Mouse (Mus musculus): Measurements from ENCODE around the gene Ints1. TPM values are rescaled to one million over a fixed set of nuclear protein-coding genes. Genes with fewer than 3 reads are reported as not detected.
A peak's percentile ranks its signal among the peaks of the same experiment; 100 is the strongest.

Gene Ints1
- polyA plus RNA-seq, 1 experiment from 2014 or later = 23.7 TPM

- Histone ChIP-seq H3K27ac (replicated peaks) (no peak overlapping the region), H3K4me2 (replicated peaks) (no peak overlapping the region), H3K9ac (no peak overlapping the region), H3K9me3 (replicated peaks) (no peaks in the 10 kb centered on the region), H3K4me3 (replicated peaks) (no peak overlapping the region), H3K36me3 (peaks cover 15% of the 10 kb centered on the region), H3K4me1 (peaks cover 51% of the 10 kb centered on the region), H3K27me3 (no peaks in the 10 kb centered on the region)
- ATAC-seq (ENCODE audit: insufficient number of reproducible peaks, low FRiP score, low TSS enrichment, low read depth) = no peak
- 85% methylated on average over 9 of the region's 9 CpGs for WGBS
These were observed 23.6 kb upstream of the Ints1 start for GRCm38 (mm10) chr5:139799041-139799440.

GRCm38 (mm10) chr5:139798168-139798900 lies 22.9 kb upstream of the Ints1 start:
- H3K9ac ChIP-seq = no peak overlapping the region

GRCm38 (mm10) chr5:139797473-139798167 lies 22.1 kb upstream of the Ints1 start:
- 0 out of 2 replicates have a peak, but pooled peaks have one; percentile 2 for ATAC-seq (ENCODE audit: insufficient number of reproducible peaks, low FRiP score, low TSS enrichment, low read depth)
- Histone ChIP-seq H3K4me1 (peaks cover 53% of the 10 kb centered on the region), H3K9ac (no peak overlapping the region), H3K4me3 (replicated peaks) (no peak overlapping the region), H3K27ac (replicated peaks) (peak overlapping the region; percentile 48), H3K4me2 (replicated peaks) (peak overlapping the region; percentile 41), H3K27me3 (no peaks in the 10 kb centered on the region), H3K9me3 (replicated peaks) (no peaks in the 10 kb centered on the region), H3K36me3 (peaks cover 15% of the 10 kb centered on the region)
- 43% methylated on average over 11 of the region's 11 CpGs for WGBS

More at GRCm38 (mm10) chr5:139798168-139798900, 22.9 kb upstream of the Ints1 start:
- Histone ChIP-seq H3K4me3 (replicated peaks) (no peak overlapping the region), H3K27me3 (no peaks in the 10 kb centered on the region), H3K27ac (replicated peaks) (0 out of 2 replicates have a peak overlapping the region, but pooled peaks have one; percentile 28), H3K36me3 (peaks cover 15% of the 10 kb centered on the region), H3K4me2 (replicated peaks) (peak overlapping the region; percentile 12; the same call in 1 of the 2 replicates), H3K4me1 (peaks cover 49% of the 10 kb centered on the region), H3K9me3 (replicated peaks) (no peaks in the 10 kb centered on the region)
- 56% methylated on average over 12 of the region's 12 CpGs for WGBS
- no peak for ATAC-seq (ENCODE audit: insufficient number of reproducible peaks, low FRiP score, low TSS enrichment, low read depth)

- peak; percentile 77 for ATAC-seq (ENCODE audit: insufficient number of reproducible peaks, low FRiP score, low TSS enrichment, low read depth)
- Histone ChIP-seq H3K9ac (no peak overlapping the region), H3K27me3 (no peaks in the 10 kb centered on the region), H3K36me3 (peaks cover 15% of the 10 kb centered on the region), H3K4me2 (replicated peaks) (peak overlapping the region; percentile 41), H3K4me3 (replicated peaks) (no peak overlapping the region), H3K9me3 (replicated peaks) (no peaks in the 10 kb centered on the region), H3K27ac (replicated peaks) (peak overlapping the region; percentile 63), H3K4me1 (peaks cover 60% of the 10 kb centered on the region)
- 9% methylated on average over 13 of the region's 13 CpGs for WGBS
These were observed 21.4 kb upstream of the Ints1 start for GRCm38 (mm10) chr5:139796900-139797299.

GRCm38 (mm10) chr5:139796001-139796620 lies 20.6 kb upstream of the Ints1 start:
- no peak overlapping the region for H3K9ac ChIP-seq
- H3K4me3 ChIP-seq (replicated peaks) = no peak overlapping the region
- peaks cover 64% of the 10 kb centered on the region for H3K4me1 ChIP-seq
- peak overlapping the region; percentile 63; the same call in 1 of the 2 replicates for H3K27ac ChIP-seq (replicated peaks)
- H3K27me3 ChIP-seq = no peaks in the 10 kb centered on the region
- WGBS = 72% methylated on average over 9 of the region's 9 CpGs
- no peaks in the 10 kb centered on the region for H3K9me3 ChIP-seq (replicated peaks)
- ATAC-seq (ENCODE audit: insufficient number of reproducible peaks, low FRiP score, low TSS enrichment, low read depth) = no peak
- H3K4me2 ChIP-seq (replicated peaks) = 0 out of 2 replicates have a peak overlapping the region, but pooled peaks have one; percentile 41
- H3K36me3 ChIP-seq = peaks cover 14% of the 10 kb centered on the region

GRCm38 (mm10) chr5:139794938-139795337 lies 19.5 kb upstream of the Ints1 start:
- peaks cover 68% of the 10 kb centered on the region for H3K4me1 ChIP-seq
- H3K27me3 ChIP-seq = no peaks in the 10 kb centered on the region
- no peak overlapping the region for H3K4me3 ChIP-seq (replicated peaks)
- no peak overlapping the region for H3K27ac ChIP-seq (replicated peaks)
- 51% methylated on average over 10 of the region's 10 CpGs for WGBS
- H3K9ac ChIP-seq = no peak overlapping the region
- no peak overlapping the region for H3K4me2 ChIP-seq (replicated peaks)
- H3K36me3 ChIP-seq = peaks cover 2% of the 10 kb centered on the region
- no peak for ATAC-seq (ENCODE audit: insufficient number of reproducible peaks, low FRiP score, low TSS enrichment, low read depth)
- H3K9me3 ChIP-seq (replicated peaks) = no peaks in the 10 kb centered on the region

GRCm38 (mm10) chr5:139794137-139794536 lies 18.7 kb upstream of the Ints1 start:
- Histone ChIP-seq H3K27me3 (no peaks in the 10 kb centered on the region), H3K9me3 (replicated peaks) (no peaks in the 10 kb centered on the region), H3K4me1 (peaks cover 68% of the 10 kb centered on the region), H3K4me2 (replicated peaks) (no peak overlapping the region), H3K36me3 (no peaks in the 10 kb centered on the region), H3K27ac (replicated peaks) (no peak overlapping the region), H3K9ac (no peak overlapping the region), H3K4me3 (replicated peaks) (no peak overlapping the region)
- ATAC-seq (ENCODE audit: insufficient number of reproducible peaks, low FRiP score, low TSS enrichment, low read depth) = no peak
- WGBS = 83% methylated on average over 5 of the region's 5 CpGs

- Histone ChIP-seq H3K4me3 (replicated peaks) (no peak overlapping the region; the same call in 1 of the 2 replicates), H3K4me2 (replicated peaks) (peak overlapping the region; percentile 98), H3K4me1 (peaks cover 67% of the 10 kb centered on the region), H3K9me3 (replicated peaks) (no peaks in the 10 kb centered on the region), H3K27me3 (no peaks in the 10 kb centered on the region), H3K36me3 (no peaks in the 10 kb centered on the region), H3K27ac (replicated peaks) (0 out of 2 replicates have a peak overlapping the region, but pooled peaks have one; percentile 65), H3K9ac (no peak overlapping the region)
- no peak for ATAC-seq (ENCODE audit: insufficient number of reproducible peaks, low FRiP score, low TSS enrichment, low read depth)
- 49% methylated on average over 11 of the region's 11 CpGs for WGBS
These were observed 18.0 kb upstream of the Ints1 start for GRCm38 (mm10) chr5:139793338-139794089.

- 49% methylated on average over 3 of the region's 3 CpGs for WGBS
- Histone ChIP-seq H3K36me3 (no peaks in the 10 kb centered on the region), H3K4me1 (peaks cover 62% of the 10 kb centered on the region), H3K4me2 (replicated peaks) (peak overlapping the region; percentile 98), H3K9me3 (replicated peaks) (no peaks in the 10 kb centered on the region), H3K27me3 (no peaks in the 10 kb centered on the region), H3K27ac (replicated peaks) (0 out of 2 replicates have a peak overlapping the region, but pooled peaks have one; percentile 65), H3K4me3 (replicated peaks) (no peak overlapping the region; the same call in none of the 2 replicates), H3K9ac (no peak overlapping the region)
- no peak for ATAC-seq (ENCODE audit: insufficient number of reproducible peaks, low FRiP score, low TSS enrichment, low read depth)
These were observed 17.5 kb upstream of the Ints1 start for GRCm38 (mm10) chr5:139792966-139793337.

- Histone ChIP-seq H3K9me3 (replicated peaks) (no peaks in the 10 kb centered on the region), H3K4me1 (peaks cover 55% of the 10 kb centered on the region), H3K36me3 (no peaks in the 10 kb centered on the region), H3K9ac (peak overlapping the region; percentile 55), H3K27ac (replicated peaks) (no peak overlapping the region), H3K4me3 (replicated peaks) (peak overlapping the region; percentile 70), H3K4me2 (replicated peaks) (peak overlapping the region; percentile 98), H3K27me3 (no peaks in the 10 kb centered on the region)
- ATAC-seq (ENCODE audit: insufficient number of reproducible peaks, low FRiP score, low TSS enrichment, low read depth) = no peak
- WGBS = 16% methylated on average over 11 of the region's 11 CpGs
These were observed 16.8 kb upstream of the Ints1 start for GRCm38 (mm10) chr5:139792159-139792775.
